Mouse (Mus musculus): Measurements from ENCODE around the gene Scd4.
"Not testable (repeated sequence)": the region's sequence is repeated elsewhere in the genome, so short reads cannot be mapped to it uniquely, and the experiment has no call there.

Gene Scd4

DNA sequence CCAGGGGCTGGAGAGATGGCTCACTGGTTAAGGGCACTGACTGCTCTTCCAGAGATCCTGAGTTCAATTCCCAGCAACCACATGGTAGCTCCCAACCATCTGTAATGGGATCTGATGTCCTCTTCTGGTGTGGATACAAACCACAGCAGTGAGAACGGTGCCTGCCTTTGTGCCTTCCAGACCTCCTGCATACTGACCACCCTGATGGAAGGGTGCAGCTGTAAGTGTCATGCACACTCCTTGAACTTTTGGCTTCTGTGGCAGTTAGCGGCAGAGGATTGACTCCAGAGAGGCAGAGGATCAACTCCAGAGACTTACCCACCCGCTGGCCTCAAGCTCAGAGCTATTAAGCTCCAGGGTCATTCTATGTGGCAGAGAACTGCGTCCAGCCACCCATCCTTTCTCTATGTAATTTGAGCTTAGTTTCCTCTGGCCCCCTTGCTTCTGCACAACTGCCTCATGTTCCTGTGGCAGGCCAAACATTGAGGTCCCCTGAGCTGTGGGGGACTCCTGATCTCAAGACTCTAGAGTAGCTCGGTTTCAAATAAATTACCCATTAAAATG lies 16.1 kb upstream of the Scd4 start:
- DNase-seq (ENCODE audit: extremely low read depth, low read depth, low spot score): no peak

DNA sequence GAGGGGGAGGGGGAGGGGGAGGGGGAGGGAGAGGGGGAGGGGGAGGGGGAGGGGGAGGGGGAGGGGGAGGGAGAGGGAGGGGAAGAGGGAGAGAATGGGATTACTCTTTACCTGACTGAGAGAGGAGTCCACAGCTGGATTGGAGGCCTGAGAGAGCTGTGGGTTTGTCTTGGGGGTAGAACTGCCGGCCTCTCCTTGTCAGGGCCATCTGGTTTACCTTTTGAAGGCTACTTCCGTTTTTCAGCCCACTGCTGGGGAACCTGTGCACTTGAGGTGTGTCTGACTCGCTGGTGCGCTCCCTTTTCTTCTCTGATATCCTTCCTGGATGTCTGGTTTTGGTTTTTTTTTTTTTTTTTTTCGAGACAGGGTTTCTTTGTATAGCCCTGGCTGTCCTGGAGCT lies 15.5 kb upstream of the Scd4 start:
- no peak for DNase-seq (ENCODE audit: extremely low read depth, low read depth, low spot score)

DNA sequence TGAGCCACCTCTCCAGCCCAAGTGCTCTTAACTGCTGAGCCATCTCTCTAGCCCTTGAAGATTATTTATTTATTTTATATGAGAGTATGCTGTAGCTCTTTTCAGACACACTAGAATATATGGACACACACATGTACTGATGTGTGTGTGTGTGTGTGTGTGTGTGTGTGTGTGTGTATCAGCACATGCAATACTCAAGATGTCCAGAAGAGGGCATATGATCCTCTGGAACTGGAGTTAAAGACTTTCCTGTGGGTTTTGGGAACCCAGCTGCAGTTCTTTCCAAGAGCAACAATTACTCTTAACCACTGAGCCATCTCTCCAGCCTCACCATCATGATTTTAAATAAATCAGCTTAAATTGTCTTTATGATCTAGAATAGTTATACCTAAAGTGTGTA lies 14.3 kb upstream of the Scd4 start:
- DNase-seq (ENCODE audit: extremely low read depth, low read depth, low spot score): no peak

DNA sequence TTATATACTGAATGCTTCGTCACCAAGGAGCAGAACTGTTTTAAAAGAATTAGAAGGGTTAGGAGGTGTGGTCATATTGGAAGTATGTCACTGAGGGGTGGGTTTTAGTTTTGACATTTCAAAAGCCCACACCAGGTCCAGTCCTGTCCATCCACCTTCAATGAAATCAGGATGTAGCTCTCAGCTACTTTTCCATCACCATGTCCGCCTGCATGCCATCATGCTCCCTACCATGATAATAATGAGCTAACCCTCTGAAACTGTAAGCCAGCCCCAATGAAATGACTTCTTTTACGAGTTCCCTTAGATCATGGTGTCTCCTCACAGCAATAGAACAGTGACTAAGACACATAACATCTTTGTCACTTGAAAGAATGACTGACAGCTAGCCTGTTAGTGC lies 12.6 kb upstream of the Scd4 start:
- DNase-seq (ENCODE audit: extremely low read depth, low read depth, low spot score): no peak

DNA sequence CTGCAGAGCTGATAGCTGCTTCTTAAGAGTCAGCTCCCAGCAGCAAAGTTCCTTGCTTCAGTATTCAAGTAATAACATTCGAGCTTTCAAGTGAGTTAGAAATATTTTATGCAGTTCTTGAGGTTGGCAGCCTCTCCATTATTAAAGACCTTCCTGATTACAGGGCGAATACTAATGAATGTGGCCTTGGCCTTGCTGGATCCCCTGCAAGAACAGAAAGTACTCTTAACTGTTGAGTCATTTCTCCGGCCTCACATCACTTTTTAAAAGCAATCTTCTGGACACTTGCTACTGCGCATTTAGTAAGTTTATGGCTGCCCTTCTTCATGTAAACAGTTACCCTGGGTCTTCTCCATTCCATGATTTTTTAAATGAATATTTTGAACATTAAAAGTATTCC lies 11.7 kb upstream of the Scd4 start:
- no peak for DNase-seq (ENCODE audit: extremely low read depth, low read depth, low spot score)

DNA sequence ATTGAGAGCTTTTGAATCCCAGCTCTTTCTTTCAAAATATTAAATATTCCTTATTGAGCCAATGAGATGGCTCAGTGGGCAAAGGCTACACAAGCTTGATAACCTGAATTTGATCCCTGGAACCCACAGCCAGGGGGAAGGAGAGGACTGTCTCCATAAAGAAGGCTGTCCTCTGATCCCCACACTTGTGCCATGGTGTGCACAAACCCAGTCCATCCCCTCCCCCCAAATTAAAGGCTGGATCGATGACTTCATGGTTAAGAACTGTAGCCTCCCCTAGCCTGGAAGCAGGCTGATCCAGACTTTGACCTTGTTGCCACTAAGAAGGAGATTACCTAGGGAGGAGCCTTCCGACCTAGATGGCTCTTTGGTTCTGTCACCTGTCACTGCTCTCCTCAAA lies 11.3 kb upstream of the Scd4 start:
- no peak for DNase-seq (ENCODE audit: extremely low read depth, low read depth, low spot score)

DNA sequence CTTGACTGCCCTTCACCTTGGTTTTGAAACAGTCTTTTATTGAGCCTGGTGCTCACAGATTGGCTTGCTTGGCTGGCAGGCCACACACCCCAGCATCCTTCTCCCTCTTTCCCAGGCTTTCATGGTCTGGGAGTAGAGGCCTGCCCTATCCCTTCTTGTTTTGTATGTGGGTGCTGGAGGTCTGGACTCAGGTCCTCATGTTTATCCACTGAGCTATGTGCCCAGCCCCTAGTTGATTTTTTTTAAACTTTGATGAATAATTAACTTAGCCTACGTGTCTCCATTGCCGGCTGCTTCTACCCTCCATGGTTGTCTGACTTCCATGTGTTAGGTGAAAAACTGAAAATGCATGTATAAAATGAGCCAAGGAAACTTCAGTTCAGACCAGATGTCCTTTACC lies 3.3 kb upstream of the Scd4 start:
- DNase-seq (ENCODE audit: extremely low read depth, low read depth, low spot score): no peak

DNA sequence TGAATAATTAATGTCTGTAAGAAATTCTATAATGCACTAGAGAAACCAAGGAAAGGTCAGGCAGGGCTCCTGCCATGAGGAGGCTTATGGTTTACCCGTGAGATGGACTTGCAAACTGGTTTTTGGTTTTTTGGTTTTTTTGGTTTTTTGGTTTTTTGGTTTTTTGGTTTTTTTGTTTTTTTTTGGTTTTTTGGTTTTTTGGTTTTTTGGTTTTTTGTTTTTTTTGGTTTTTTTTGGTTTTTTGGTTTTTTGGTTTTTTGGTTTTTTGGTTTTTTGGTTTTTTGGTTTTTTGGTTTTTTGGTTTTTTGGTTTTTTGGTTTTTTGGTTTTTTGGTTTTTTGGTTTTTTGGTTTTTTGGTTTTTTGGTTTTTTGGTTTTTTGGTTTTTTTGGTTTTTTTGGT lies 1.8 kb upstream of the Scd4 start:
- DNase-seq (ENCODE audit: extremely low read depth, low read depth, low spot score): not testable (repeated sequence)

DNA sequence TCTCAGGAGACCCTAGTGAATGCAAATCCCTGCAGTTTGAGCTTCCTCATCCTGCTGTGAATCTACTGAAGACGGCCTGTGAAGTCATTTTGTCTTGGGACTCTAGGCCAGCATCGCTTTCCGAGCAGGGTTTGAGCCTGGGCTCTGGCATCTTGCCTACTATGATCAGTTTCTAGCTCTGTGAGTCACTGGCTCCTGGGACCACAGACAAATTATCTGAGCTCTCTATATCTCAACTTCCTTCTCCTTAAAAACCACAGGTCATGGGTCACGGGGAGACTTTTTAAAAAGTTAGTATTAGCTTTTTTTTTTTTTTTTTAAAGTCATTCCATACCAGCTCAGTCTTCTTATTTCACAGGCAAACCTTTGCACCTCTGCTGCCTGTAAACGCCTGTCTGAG lies 981 bp upstream of the Scd4 start:
- no peak for DNase-seq (ENCODE audit: extremely low read depth, low read depth, low spot score)

DNA sequence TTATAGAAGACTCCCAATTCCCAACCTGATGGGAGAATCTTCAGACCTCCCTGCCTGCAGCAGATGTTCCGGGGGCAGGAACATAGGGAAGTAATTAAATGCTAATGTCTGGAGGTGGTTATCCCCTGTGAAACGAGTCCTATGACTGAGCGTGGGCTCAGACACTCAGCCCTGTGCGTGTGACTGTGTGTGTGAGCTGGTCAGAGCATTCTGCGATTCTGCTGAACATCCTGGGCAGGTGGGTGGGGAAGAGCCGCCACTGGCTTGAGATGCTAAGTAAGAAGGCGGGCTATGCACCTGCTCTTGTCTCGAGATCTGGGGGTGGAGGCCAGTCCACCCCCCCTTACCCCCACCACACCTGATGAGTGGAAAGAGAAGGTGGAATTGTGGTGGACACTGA lies 566 bp upstream of the Scd4 start:
- no peak for DNase-seq (ENCODE audit: extremely low read depth, low read depth, low spot score)

DNA sequence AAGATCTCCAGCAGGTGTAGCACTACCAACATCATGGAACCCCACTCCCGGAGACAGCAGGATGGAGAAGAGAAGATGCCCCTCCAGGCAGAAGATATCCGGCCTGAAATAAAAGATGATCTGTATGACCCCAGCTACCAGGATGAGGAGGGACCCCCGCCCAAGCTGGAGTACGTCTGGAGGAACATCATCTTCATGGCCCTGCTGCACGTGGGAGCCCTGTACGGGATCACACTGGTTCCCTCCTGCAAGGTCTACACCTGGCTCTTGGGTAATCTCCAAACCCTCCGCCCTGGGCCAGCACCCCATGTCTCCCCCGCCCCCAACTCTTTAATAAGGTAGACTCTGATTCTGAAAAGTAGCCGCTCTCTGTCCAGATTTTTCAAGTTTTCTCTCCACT lies 1.1 kb downstream of the Scd4 start:
- DNase-seq (ENCODE audit: extremely low read depth, low read depth, low spot score): no peak

DNA sequence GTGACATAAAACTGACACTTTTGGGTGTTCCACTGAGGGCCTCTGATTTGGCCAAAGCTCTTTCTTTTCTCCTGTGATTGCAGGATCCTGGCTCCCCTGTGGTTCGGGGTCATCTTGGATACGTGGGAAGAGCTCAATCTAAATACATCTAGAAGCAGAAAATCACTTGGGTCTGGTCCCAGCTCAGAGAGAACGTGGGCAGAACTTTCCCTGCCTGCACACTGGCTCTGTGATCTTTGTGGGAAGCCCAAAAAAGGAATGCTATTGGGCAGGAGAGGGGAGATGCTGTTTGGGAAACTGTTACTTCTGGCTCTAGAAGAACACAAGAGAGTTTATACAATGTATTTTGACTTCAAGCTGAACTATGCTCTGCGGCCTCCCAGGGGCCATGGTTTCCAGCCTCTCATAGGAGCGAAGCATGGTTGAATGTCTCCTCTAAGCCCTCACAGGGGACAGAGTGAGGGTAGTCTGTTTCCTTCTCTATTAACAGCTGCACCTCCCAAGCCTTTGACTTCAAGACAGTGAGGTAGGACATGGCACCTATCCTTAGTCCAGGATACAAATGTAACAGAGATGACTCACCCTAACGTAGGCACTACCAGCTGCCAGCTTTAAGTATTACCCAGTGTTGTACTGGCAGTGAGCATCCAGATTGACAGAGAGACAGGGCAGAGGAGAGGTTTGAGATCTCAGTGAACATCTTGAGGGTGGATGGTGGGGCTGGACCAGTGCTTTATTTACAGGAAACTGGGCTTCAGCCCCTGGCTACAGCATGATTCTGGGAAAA lies 3.2 kb downstream of the Scd4 start:
- DNase-seq (ENCODE audit: extremely low read depth, low read depth, low spot score): no peak

DNA sequence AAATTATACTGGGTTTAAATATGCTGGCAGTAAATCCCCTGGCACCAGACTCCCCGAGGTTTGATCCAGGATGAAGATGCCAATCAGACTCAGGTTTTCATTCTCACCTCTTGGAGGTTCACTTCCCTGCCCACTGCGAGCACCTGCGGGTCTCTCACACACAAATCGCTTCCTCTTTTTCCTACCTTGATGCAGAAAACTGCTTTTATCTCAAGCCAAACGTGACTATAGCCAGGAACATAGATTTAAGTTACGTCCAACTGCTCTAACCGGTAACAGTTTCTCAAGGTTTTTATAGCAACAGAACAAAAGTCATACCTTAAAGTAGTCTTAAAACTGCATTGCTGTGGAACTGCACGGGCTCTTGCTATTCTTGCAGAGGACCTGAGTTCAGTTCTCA lies 16.8 kb downstream of the Scd4 start:
- no peak for DNase-seq (ENCODE audit: extremely low read depth, low read depth, low spot score)

DNA sequence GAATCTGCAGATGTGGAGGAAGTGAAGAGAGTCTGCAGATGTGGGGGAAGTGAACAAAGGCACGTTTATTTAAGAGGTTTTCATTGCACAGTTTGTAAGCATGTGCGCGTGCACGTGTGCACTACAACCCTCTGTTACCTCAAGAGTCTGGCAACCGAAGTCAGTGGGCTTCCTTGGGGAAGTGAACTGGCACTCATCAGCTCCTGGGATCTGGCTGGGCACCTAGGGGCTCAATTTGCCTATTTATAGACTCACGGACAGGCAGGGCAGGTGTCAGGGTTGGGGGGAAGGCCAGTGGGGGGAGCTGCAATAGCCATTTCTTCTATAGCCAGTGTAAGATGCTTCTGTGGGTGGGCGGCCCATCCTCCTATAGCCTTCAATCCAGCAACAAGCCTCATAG lies 18.9 kb downstream of the Scd4 start:
- DNase-seq (ENCODE audit: extremely low read depth, low read depth, low spot score): no peak

DNA sequence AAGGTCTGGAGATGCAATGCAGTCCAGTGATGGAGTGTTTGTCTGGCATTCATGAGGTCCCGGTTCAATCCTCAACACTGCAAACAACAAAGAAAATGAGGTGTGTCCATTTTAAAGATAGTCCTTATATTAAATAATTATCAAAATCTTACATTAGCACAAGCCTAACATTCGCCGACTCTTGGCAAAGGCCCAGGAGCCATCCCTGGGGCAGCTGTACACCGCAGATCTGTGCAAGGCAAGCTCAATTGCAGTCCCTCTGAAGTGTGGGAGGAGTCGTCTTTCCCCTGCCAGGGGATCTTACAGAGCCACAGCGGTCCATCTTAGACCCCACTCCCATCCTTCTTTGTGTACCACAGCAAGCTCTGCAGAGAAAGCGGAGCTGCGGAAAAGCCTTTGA lies 25.8 kb downstream of the Scd4 start:
- DNase-seq (ENCODE audit: extremely low read depth, low read depth, low spot score): no peak

DNA sequence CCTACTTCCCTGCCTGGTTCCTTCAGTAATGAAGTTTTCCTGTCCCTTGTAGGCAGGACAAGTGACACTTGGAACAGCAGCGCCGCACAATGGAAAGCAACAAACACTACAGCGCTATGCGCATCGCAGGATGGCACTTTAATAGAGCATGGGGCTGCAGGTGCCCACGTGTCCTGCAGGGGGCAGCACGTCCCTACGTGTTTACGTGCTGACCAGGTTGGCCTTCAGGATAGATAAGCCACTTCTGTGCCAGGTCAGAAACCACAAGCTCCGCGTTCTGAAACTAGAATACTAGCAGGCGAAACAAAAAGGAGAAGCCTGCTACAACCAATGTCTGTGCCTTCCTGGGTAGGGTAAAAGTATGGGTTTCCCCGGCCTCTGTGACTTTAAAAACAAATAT lies 30.6 kb downstream of the Scd4 start:
- DNase-seq (ENCODE audit: extremely low read depth, low read depth, low spot score): no peak

DNA sequence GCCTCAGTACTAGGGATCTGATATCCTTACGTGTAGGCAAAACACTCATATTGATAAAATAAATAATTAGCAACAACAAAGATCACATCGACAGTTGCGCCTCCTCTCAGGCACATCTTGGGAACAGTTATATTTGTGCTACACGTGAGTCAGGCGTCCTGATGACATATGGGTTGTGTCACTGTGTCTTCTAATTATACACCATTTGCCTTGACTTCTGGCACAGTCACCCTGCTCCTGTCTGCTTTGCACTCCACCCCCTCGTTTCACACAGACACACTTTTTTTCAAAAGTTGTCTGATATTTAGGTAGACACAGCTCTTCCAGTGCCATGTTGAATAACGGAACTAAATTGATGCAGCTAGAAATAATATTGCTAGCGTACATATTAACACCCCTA lies 31.1 kb downstream of the Scd4 start:
- DNase-seq (ENCODE audit: extremely low read depth, low read depth, low spot score): no peak

DNA sequence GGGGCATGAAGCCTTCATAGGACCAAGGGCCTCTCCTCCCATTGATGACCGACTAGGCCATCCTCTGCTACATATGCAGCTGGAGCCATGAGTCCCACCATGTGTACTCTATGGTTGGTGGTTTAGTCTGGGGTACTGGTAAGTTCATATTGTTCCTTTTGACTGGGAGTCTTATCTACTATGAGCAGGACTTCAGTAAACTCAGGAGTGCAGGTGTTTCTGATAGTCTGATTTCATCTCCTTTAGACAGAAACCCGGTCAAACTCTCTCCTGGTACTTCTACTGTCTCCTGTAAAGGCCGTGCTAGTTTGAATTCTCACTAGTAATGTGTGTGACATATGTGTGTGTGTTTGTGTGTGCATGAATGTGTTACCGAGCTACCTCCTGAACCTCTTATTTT lies 32.8 kb downstream of the Scd4 start:
- DNase-seq (ENCODE audit: extremely low read depth, low read depth, low spot score): no peak

DNA sequence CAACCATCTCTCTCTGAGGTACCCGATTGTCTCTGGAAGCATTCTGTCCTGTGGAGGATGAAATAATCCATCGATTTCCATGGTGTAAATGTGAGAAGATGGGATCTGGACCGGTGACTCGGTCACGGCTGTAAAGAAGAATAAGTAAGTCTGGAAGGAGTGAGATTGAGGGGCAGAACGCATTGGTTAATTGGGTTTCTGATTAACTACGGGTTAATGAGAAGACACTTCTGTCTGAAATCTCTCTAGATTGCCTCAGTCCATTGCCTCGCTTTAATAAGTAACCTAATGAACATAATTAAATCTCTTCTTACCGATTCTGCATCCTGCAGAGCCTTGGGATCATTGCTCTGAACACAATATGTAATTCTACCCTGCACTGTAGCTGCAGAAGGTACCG lies 34.2 kb downstream of the Scd4 start:
- not testable (repeated sequence) for DNase-seq (ENCODE audit: extremely low read depth, low read depth, low spot score)

DNA sequence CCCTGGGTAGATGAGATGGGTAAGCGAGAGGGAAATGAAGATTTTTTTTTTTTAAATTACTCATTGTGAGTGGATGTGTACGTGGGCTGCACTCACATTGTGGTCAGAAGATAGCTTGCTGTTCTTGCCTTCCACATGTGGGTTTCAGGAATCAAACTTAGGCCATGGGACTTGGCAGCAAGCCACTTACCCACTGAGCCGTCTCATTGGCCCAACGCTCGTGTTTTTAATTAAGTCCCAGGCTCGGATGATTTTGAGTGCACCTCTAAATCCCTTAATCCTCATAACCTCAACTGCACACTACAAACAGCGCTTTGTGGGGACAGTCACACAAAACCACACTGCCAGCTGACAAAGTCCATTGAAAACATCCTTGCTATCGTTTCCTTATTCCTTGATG lies 36.5 kb downstream of the Scd4 start:
- no peak for DNase-seq (ENCODE audit: extremely low read depth, low read depth, low spot score)

DNA sequence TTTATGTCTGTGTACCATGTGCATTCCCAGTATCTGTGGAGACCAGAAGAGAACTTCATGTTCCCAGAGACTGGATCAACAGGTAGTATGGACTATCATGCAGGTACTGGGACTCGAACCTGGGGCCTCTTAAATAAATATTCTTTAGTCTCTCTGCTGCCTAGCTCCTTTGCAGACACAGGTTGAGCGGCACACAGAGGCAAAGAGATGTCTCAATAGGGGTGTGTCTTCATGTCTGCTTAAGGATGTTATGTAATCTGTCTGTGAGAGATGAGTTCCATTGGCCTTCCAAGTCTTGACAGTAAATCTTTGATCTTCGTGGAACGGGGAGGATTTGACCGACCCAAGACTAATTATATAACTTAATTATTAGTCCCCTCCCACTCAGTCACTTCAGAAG lies 37.3 kb downstream of the Scd4 start:
- no peak for DNase-seq (ENCODE audit: extremely low read depth, low read depth, low spot score)

DNA sequence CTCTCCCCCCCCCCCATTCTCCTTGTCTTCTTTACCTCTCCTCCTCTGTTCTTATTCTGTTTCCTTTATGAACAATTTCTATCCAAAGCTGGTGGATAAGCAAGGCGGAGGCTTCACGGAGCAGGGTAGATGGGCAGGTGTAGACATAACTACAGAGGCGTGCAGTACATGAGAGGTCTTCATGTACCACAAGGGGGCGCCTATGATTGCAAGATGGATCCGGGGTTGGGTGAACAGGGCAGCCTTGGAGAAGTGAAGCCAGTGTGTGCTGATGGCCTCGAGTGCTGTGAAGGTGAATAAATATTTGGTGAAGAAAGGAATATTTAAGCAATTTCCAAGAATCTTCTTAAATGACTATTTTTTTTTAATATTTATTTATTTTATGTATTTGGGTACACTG lies 40.1 kb downstream of the Scd4 start:
- no peak for DNase-seq (ENCODE audit: extremely low read depth, low read depth, low spot score)

DNA sequence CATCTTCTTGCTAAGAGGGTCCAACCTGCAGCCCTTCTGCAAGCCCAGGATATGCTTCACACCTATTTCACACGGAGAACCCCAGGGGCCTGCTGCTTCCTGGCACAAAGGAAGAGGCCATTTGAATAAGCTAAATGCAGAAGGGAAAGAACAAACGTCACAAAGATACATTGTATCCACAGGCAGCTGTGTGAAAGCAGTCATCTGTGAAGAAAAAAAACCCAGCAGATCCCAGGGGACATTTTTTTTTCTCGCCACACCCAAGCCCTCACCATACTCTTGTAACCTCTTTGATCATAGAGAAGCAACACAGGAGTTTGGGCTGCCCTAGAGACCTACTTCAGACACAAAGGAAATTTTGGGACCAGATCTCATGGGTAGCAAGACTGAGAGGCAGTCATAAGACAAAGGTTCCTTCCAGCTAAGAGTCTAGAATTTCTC lies 43.6 kb downstream of the Scd4 start:
- DNase-seq (ENCODE audit: extremely low read depth, low read depth, low spot score): no peak
